In the genomic region with DNA sequence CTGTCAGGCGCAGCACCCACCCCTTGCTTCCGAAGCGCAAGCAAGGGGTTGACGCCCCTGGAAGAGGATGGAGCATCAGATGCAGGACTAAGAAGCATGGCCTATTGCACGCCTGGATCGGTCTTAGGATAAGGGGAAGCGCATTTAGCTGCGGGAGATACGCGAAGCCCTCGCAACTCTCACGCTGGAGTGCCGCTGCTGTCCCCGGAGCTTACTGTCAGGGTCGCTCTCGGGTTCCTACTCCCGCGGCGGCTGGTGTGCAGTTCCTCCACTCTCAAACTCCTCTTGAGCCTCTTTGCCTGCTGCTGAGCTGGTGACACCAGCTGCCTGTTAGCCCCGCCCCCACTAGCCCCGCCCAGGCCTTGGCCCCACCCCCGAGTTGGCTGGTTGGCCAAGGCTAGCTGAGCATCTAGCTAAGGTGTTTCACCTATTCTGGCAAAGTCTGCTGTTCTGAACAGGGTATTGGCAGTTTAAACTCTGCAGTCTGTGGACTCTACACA, we compare ENCODE assay signal across 8 mouse cellular contexts. TPM values are rescaled to one million over a fixed set of nuclear protein-coding genes. Genes with fewer than 3 reads are reported as not detected.
DNase-seq lines count a peak whose midpoint lies in the region; ATAC-seq lines count a peak whose summit lies in the region.

No protein-coding gene starts in this region.

- peak; percentile 58 for ATAC-seq in megakaryocyte, adult 5-6 weeks (ENCODE audit: poor library complexity, severe bottlenecking)

- DNase-seq in adrenal gland, adult (ENCODE audit: inconsistent age in 2 of 2, low spot score in 1 of 2) = peak; percentile 89 to 96
- DNase-seq in embryo, embryonic 10 days (ENCODE audit: low spot score) = peak; percentile 57
- peak; percentile 77 to 80 for DNase-seq in gastrocnemius, adult 8-10 months (ENCODE audit: low spot score in 2 of 2)
- peak; percentile 91 for DNase-seq in induced T-regulatory cell, adult 2 months (ENCODE audit: low read depth)
- peak; percentile 56 for DNase-seq in left cerebral cortex, adult 8-10 months (ENCODE audit: low spot score in 2 of 2)
- peak; percentile 59 to 75 for DNase-seq in right cerebral cortex, adult 2 months (ENCODE audit: low spot score in 2 of 2)
- DNase-seq in urinary bladder, postnatal 10 days (ENCODE audit: low spot score) = peak; percentile 41

RNA-seq across cellular contexts. Expression of a gene that starts 3.4 kb away (rescaled TPM):
- total RNA-seq in gastrocnemius, adult 8-10 months (2022) = 10 to 100 TPM; 14.5 to 20.7 (median 16.2) TPM
- total RNA-seq in left cerebral cortex, adult 8-10 months (2022) = 10 to 100 TPM; 36.8 to 45.6 (median 41.1) TPM
- 1.3 and 2.4 TPM in 2 replicates for total RNA-seq in megakaryocyte, adult 5-6 weeks (2015)
- total RNA-seq in megakaryocyte, adult 5-6 weeks (2017) = 1.3 and 2.1 TPM in 2 replicates

RNA-seq across cellular contexts. Expression of a gene that starts 33.8 kb away (rescaled TPM):
- not detected for total RNA-seq in gastrocnemius, adult 8-10 months (2022)
- total RNA-seq in left cerebral cortex, adult 8-10 months (2022) = not detected
- not detected in 2 replicates for total RNA-seq in megakaryocyte, adult 5-6 weeks (2015)
- total RNA-seq in megakaryocyte, adult 5-6 weeks (2017) = not detected in 2 replicates

Comparison
In these comparisons a context has a peak if more than half of its experiments do, and no peak if none do; other contexts are left out.
1. Peak in every context shown above with its lines: DNase-seq and ATAC-seq.
2. DNase-seq: peak in every context shown above with its lines; median percentile 92 in adrenal gland, adult; 91 in induced T-regulatory cell, adult 2 months; 78 in gastrocnemius, adult 8-10 months; 67 in right cerebral cortex, adult 2 months; 57 in embryo, embryonic 10 days; 56 in left cerebral cortex, adult 8-10 months; 41 in urinary bladder, postnatal 10 days.
3. RNA of a gene that starts 3.4 kb away (total RNA-seq): 36.8 to 45.6 TPM in left cerebral cortex, adult 8-10 months and 14.5 to 20.7 TPM in gastrocnemius, adult 8-10 months; 1.3 to 2.4 TPM in megakaryocyte, adult 5-6 weeks; every median in the first group is over 4 times any median in the second.